Mouse (Mus musculus): Measurements from ENCODE around the gene Ccdc91. TPM values are rescaled to one million over a fixed set of nuclear protein-coding genes. Genes with fewer than 3 reads are reported as not detected.
A peak's percentile ranks its signal among the peaks of the same experiment; 100 is the strongest.

The Ccdc91 gene
- polyA plus RNA-seq, 1 experiment = 1,093 TPM

GRCm38 (mm10) chr6:147660718-147661117, 185.1 kb downstream of the Ccdc91 start:
- Histone ChIP-seq H3K4me1 (ENCODE audit: control insufficient read depth, insufficient read depth, low read length) (peaks cover 2% of the 10 kb centered on the region; the same call in 1 of the 2 replicates), H3K27me3 (ENCODE audit: control insufficient read depth, insufficient read depth, low read length) (no peaks in the 10 kb centered on the region), H3K27ac (ENCODE audit: control insufficient read depth, insufficient read depth, low read depth, low read length) (no peak overlapping the region), H3K36me3 (ENCODE audit: control insufficient read depth, insufficient read depth, low read length) (no peaks in the 10 kb centered on the region), H3K4me3 (ENCODE audit: control insufficient read depth, low read depth, low read length) (no peak overlapping the region)
- TF ChIP-seq POLR2A (IDR thresholded peaks at IDR 0.05; ENCODE audit: control insufficient read depth, low read depth, low read length) (no peak), CTCF (IDR thresholded peaks at IDR 0.05; ENCODE audit: control insufficient read depth, insufficient read depth, insufficient replicate concordance, low read depth, low read length) (no peak)

DNA sequence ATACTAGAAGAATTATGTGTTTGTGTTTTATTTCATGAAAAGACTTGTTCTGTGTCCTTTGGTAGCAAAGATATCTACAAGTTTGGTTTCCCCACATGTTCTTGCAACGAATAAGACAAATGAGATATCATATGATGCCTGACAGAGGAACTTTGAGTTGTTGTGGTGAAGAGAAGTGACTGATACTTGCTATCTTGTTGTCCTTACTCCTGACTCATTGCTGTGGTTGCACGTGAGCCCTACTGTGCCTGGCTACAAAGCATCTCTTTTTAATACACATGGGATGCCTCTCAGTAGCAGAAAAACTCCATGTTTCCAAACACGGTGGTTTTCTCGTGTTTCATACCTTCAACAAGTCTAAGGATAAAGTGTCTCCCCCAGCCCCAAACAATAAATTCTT, 186.2 kb downstream of the Ccdc91 start:
- peaks cover 2% of the 10 kb centered on the region; the same call in 1 of the 2 replicates for H3K4me1 ChIP-seq (ENCODE audit: control insufficient read depth, insufficient read depth, low read length)
- H3K36me3 ChIP-seq (ENCODE audit: control insufficient read depth, insufficient read depth, low read length) = no peaks in the 10 kb centered on the region
- TF ChIP-seq POLR2A (IDR thresholded peaks at IDR 0.05; ENCODE audit: control insufficient read depth, low read depth, low read length) = no peak
- TF ChIP-seq CTCF (IDR thresholded peaks at IDR 0.05; ENCODE audit: control insufficient read depth, insufficient read depth, insufficient replicate concordance, low read depth, low read length) = no peak
- no peak overlapping the region for H3K4me3 ChIP-seq (ENCODE audit: control insufficient read depth, low read depth, low read length)
- H3K27me3 ChIP-seq (ENCODE audit: control insufficient read depth, insufficient read depth, low read length) = no peaks in the 10 kb centered on the region
- no peak overlapping the region for H3K27ac ChIP-seq (ENCODE audit: control insufficient read depth, insufficient read depth, low read depth, low read length)

- Histone ChIP-seq H3K27me3 (ENCODE audit: control insufficient read depth, insufficient read depth, low read length) (no peaks in the 10 kb centered on the region), H3K4me1 (ENCODE audit: control insufficient read depth, insufficient read depth, low read length) (peaks cover 2% of the 10 kb centered on the region; the same call in 1 of the 2 replicates), H3K27ac (ENCODE audit: control insufficient read depth, insufficient read depth, low read depth, low read length) (no peak overlapping the region), H3K36me3 (ENCODE audit: control insufficient read depth, insufficient read depth, low read length) (no peaks in the 10 kb centered on the region), H3K4me3 (ENCODE audit: control insufficient read depth, low read depth, low read length) (no peak overlapping the region)
- no peak for TF ChIP-seq CTCF (IDR thresholded peaks at IDR 0.05; ENCODE audit: control insufficient read depth, insufficient read depth, insufficient replicate concordance, low read depth, low read length)
- TF ChIP-seq POLR2A (IDR thresholded peaks at IDR 0.05; ENCODE audit: control insufficient read depth, low read depth, low read length) = no peak
Measured at GRCm38 (mm10) chr6:147662610-147663009, 187.0 kb downstream of the Ccdc91 start.

DNA sequence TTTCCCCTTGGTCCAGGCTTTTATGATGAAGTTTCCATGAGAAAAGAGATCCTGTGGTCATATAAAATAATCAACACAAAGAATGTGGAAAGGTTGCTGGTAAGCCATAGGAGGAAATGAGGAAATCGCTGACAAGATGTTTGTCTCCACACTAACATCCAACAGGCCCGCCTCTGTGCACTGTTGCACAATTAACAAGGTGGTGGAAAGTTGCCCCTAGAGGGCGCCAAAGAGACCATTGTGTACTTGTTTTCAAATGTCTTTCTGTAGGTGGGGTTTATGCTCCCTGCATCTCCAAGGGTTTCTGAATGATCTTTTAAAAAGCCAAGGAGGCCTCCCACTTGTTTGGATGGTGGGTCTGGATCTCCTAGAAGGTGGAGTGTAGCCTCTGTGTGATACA, 188.7 kb downstream of the Ccdc91 start:
- no peaks in the 10 kb centered on the region for H3K27me3 ChIP-seq (ENCODE audit: control insufficient read depth, insufficient read depth, low read length)
- H3K27ac ChIP-seq (ENCODE audit: control insufficient read depth, insufficient read depth, low read depth, low read length) = no peak overlapping the region
- no peaks in the 10 kb centered on the region for H3K36me3 ChIP-seq (ENCODE audit: control insufficient read depth, insufficient read depth, low read length)
- no peak overlapping the region for H3K4me3 ChIP-seq (ENCODE audit: control insufficient read depth, low read depth, low read length)
- peak; percentile 27; the same call in 1 of the 2 replicates for TF ChIP-seq CTCF (IDR thresholded peaks at IDR 0.05; ENCODE audit: control insufficient read depth, insufficient read depth, insufficient replicate concordance, low read depth, low read length)
- TF ChIP-seq POLR2A (IDR thresholded peaks at IDR 0.05; ENCODE audit: control insufficient read depth, low read depth, low read length) = no peak
- H3K4me1 ChIP-seq (ENCODE audit: control insufficient read depth, insufficient read depth, low read length) = peaks cover 2% of the 10 kb centered on the region; the same call in 1 of the 2 replicates

DNA sequence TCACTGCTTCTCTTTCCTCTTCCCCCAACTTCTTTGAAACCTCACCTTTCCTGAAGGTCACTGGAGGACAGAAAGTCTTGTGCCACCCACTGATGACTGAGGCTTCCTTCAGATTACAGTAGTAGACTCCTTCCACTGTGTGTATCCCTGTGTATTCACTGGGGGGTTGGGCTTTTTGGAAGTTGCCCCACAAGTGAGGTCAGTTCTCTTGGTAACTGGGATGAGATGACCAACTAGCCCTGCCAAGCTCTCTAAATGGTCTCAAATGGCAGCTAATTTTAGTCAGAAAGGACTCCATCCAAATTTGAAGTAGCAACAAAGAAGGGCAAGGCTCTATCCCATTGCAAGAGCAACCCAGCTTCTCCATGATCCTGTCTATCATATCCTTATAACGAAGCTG, 195.7 kb downstream of the Ccdc91 start:
- Histone ChIP-seq H3K36me3 (ENCODE audit: control insufficient read depth, insufficient read depth, low read length) (no peaks in the 10 kb centered on the region), H3K4me1 (ENCODE audit: control insufficient read depth, insufficient read depth, low read length) (no peaks in the 10 kb centered on the region), H3K4me3 (ENCODE audit: control insufficient read depth, low read depth, low read length) (no peak overlapping the region), H3K27me3 (ENCODE audit: control insufficient read depth, insufficient read depth, low read length) (no peaks in the 10 kb centered on the region), H3K27ac (ENCODE audit: control insufficient read depth, insufficient read depth, low read depth, low read length) (no peak overlapping the region)
- TF ChIP-seq POLR2A (IDR thresholded peaks at IDR 0.05; ENCODE audit: control insufficient read depth, low read depth, low read length) = no peak
- TF ChIP-seq CTCF (IDR thresholded peaks at IDR 0.05; ENCODE audit: control insufficient read depth, insufficient read depth, insufficient replicate concordance, low read depth, low read length) = no peak

GRCm38 (mm10) chr6:147672481-147672880, 196.9 kb downstream of the Ccdc91 start:
- Histone ChIP-seq H3K4me1 (ENCODE audit: control insufficient read depth, insufficient read depth, low read length) (no peaks in the 10 kb centered on the region), H3K27ac (ENCODE audit: control insufficient read depth, insufficient read depth, low read depth, low read length) (no peak overlapping the region), H3K27me3 (ENCODE audit: control insufficient read depth, insufficient read depth, low read length) (no peaks in the 10 kb centered on the region), H3K4me3 (ENCODE audit: control insufficient read depth, low read depth, low read length) (no peak overlapping the region), H3K36me3 (ENCODE audit: control insufficient read depth, insufficient read depth, low read length) (no peaks in the 10 kb centered on the region)
- TF ChIP-seq POLR2A (IDR thresholded peaks at IDR 0.05; ENCODE audit: control insufficient read depth, low read depth, low read length) (no peak), CTCF (IDR thresholded peaks at IDR 0.05; ENCODE audit: control insufficient read depth, insufficient read depth, insufficient replicate concordance, low read depth, low read length) (no peak)

DNA sequence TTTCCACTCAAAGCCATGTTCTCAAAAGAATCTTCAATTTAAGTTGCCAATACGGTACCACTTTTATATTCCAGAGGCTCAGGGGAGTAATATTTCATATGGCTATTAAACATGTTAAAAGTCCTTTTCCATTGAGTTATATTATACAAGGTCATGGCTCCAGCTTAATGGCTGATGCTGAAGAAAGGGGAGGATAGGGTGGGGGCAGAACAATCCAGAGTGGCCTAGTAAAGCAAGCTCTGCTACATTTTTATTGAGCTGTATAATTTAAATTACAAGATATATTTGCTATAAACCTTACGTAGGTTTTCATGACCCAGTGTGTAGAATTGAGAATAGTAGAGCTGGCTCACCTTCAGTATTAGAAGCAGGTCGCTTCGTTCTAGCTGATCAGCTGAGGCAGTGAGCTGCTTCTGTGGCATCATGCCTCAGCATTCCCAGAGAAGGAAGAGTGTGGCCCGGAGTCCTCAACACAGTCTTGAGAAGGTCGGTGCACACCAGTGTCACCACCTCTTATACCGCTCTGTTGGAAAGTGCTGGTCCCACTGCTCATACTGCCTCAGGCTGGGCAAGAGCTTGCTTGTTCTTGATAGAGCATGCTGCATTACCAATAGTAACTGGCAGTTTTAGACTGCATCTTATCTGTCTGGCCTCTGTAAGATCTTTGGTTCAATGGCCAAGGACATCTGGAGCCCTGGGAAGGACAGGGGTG, 199.6 kb downstream of the Ccdc91 start:
- no peak for TF ChIP-seq CTCF (IDR thresholded peaks at IDR 0.05; ENCODE audit: control insufficient read depth, insufficient read depth, insufficient replicate concordance, low read depth, low read length)
- TF ChIP-seq POLR2A (IDR thresholded peaks at IDR 0.05; ENCODE audit: control insufficient read depth, low read depth, low read length) = no peak
- H3K36me3 ChIP-seq (ENCODE audit: control insufficient read depth, insufficient read depth, low read length) = no peaks in the 10 kb centered on the region
- no peaks in the 10 kb centered on the region for H3K4me1 ChIP-seq (ENCODE audit: control insufficient read depth, insufficient read depth, low read length)
- no peaks in the 10 kb centered on the region for H3K27me3 ChIP-seq (ENCODE audit: control insufficient read depth, insufficient read depth, low read length)
- H3K4me3 ChIP-seq (ENCODE audit: control insufficient read depth, low read depth, low read length) = no peak overlapping the region
- H3K27ac ChIP-seq (ENCODE audit: control insufficient read depth, insufficient read depth, low read depth, low read length) = no peak overlapping the region
